Mouse (Mus musculus) 3134 (cell line): ENCODE results near the gene Ppp6r2.

Experiments used
- DNase-seq: peaks from one replicate; pipeline ENCODE4 v3.0.0-alpha.2; 2011; ENCODE audit warnings: low spot score; ENCODE audit not compliant: insufficient read length; ENCODE audit errors: extremely low read depth

The Ppp6r2 gene

GRCm38 (mm10) chr15:89210915-89211715 lies at the start of gene Ppp6r2:
Ppp6r2 (plus strand) TSS chr15:89211553.
- peak; percentile 83 for DNase-seq

- DNase-seq: no peak
Measured at GRCm38 (mm10) chr15:89165478-89165877, 45.9 kb upstream of the Ppp6r2 start.

GRCm38 (mm10) chr15:89168922-89169321 lies 42.4 kb upstream of the Ppp6r2 start:
- no peak for DNase-seq

- peak; percentile 91 for DNase-seq
Measured at GRCm38 (mm10) chr15:89169431-89169830, 41.9 kb upstream of the Ppp6r2 start.

- DNase-seq: no peak
Measured at GRCm38 (mm10) chr15:89170102-89170501, 41.3 kb upstream of the Ppp6r2 start.

GRCm38 (mm10) chr15:89171526-89172051 lies 39.8 kb upstream of the Ppp6r2 start:
- no peak for DNase-seq

GRCm38 (mm10) chr15:89172276-89172935 lies 38.9 kb upstream of the Ppp6r2 start:
- DNase-seq: no peak

- DNase-seq: no peak
Measured at GRCm38 (mm10) chr15:89173024-89173905, 38.1 kb upstream of the Ppp6r2 start.

GRCm38 (mm10) chr15:89173906-89174214 lies 37.5 kb upstream of the Ppp6r2 start:
- DNase-seq: no peak

GRCm38 (mm10) chr15:89174889-89175339 lies 36.4 kb upstream of the Ppp6r2 start:
- no peak for DNase-seq

GRCm38 (mm10) chr15:89175411-89176155 lies 35.8 kb upstream of the Ppp6r2 start:
- no peak for DNase-seq

GRCm38 (mm10) chr15:89177121-89177520 lies 34.2 kb upstream of the Ppp6r2 start:
- peak; percentile 82 for DNase-seq

GRCm38 (mm10) chr15:89177576-89178259 lies 33.6 kb upstream of the Ppp6r2 start:
- no peak for DNase-seq

- no peak for DNase-seq
Measured at GRCm38 (mm10) chr15:89178260-89178860, 33.0 kb upstream of the Ppp6r2 start.

GRCm38 (mm10) chr15:89178954-89179629 lies 32.3 kb upstream of the Ppp6r2 start:
- peak; percentile 82 for DNase-seq

GRCm38 (mm10) chr15:89179630-89179964 lies 31.8 kb upstream of the Ppp6r2 start:
- no peak for DNase-seq

- no peak for DNase-seq
Measured at GRCm38 (mm10) chr15:89180081-89180541, 31.2 kb upstream of the Ppp6r2 start.

- peak; percentile 97 for DNase-seq
Measured at GRCm38 (mm10) chr15:89180571-89181229, 30.7 kb upstream of the Ppp6r2 start, which contains the start of gene Plxnb2. Plxnb2 (minus strand) TSS chr15:89180788.
